Mouse (Mus musculus) midbrain, embryonic 16.5 days (tissue): Measurements from ENCODE around the gene Kcnmb1. TPM values are rescaled to one million over a fixed set of nuclear protein-coding genes. Genes with fewer than 3 reads are reported as not detected.
A peak's percentile ranks its signal among the peaks of the same experiment; 100 is the strongest.

ENCODE experiments used
- ATAC-seq: fragments of 200-750 bp; cut with Nextera tagmentation; 2 replicates; pipeline ENCODE4 v1.8.0; 2017; ENCODE audit warnings: moderate TSS enrichment
- H3K27ac ChIP-seq: fragments of 300-500 bp; sonication (generic); 2 replicates; pipeline ENCODE4 v1.5.1; 2014; ENCODE audit warnings: mild to moderate bottlenecking, low read length, mixed read lengths
- H3K27me3 ChIP-seq: fragments of 300-500 bp; sonication (generic); 2 replicates; pipeline ENCODE4 v1.6.1; 2014; ENCODE audit warnings: low read depth, low read length, mixed read lengths; ENCODE audit not compliant: control insufficient read depth, insufficient read depth
- H3K36me3 ChIP-seq: fragments of 300-500 bp; sonication (generic); 2 replicates; pipeline ENCODE4 v1.6.1; 2014; ENCODE audit warnings: mild to moderate bottlenecking, low read length, moderate library complexity, mixed read lengths; ENCODE audit not compliant: control insufficient read depth, insufficient read depth
- H3K4me1 ChIP-seq: fragments of 300-500 bp; sonication (generic); 2 replicates; pipeline ENCODE4 v1.6.1; 2014; ENCODE audit warnings: mild to moderate bottlenecking, low read length, mixed read lengths; ENCODE audit not compliant: control insufficient read depth, insufficient read depth
- H3K4me2 ChIP-seq: fragments of 300-500 bp; sonication (generic); 2 replicates; pipeline ENCODE4 v1.6.1; 2014; ENCODE audit warnings: mild to moderate bottlenecking, low read length, mixed read lengths
- H3K4me3 ChIP-seq: fragments of 300-500 bp; sonication (generic); 2 replicates; pipeline ENCODE4 v1.5.1; 2014; ENCODE audit warnings: low read depth, mild to moderate bottlenecking, low read length, moderate library complexity, mixed read lengths
- H3K9ac ChIP-seq: fragments of 300-500 bp; sonication (generic); 2 replicates; pipeline ENCODE4 v1.6.1; 2014; ENCODE audit warnings: low read depth, low read length, mixed read lengths
- H3K9me3 ChIP-seq: fragments of 300-500 bp; sonication (generic); replicated peaks from 2 replicates; pipeline ENCODE4 v1.6.1; 2014; ENCODE audit warnings: mild to moderate bottlenecking, low read length, mixed read lengths; ENCODE audit not compliant: control insufficient read depth, poor library complexity, severe bottlenecking
- WGBS: fragments of 180-500 bp; shearing (Covaris S2); extraction: QIAGEN DNeasy Blood & Tissue Kit; methylation state at CpG from one replicate; pipeline ENCODE4 v1.1.7; 2014; 5-methylcytosine and 5-hydroxymethylcytosine counted together
- polyA plus RNA-seq: library from polyadenylated mRNA; unstranded; fragments of >200 nt; fragmentation: Nextera tagmentation; extraction: Ambion mirVana; gene quantifications from 2 replicates; pipeline ENCODE4 v1.2.1, GENCODE M21; 2015

Kcnmb1 gene
- polyA plus RNA-seq, 1 experiment from 2014 or later, result 0.20 TPM

GRCm38 (mm10) chr11:33938561-33939274 lies 24.1 kb upstream of the Kcnmb1 start:
- H3K27ac ChIP-seq, result no peak overlapping the region
- WGBS, result 40% methylated on average over 7 of the region's 7 CpGs
- no peaks in the 10 kb centered on the region for H3K36me3 ChIP-seq
- no peaks in the 10 kb centered on the region for H3K9me3 ChIP-seq
- no peak overlapping the region for H3K4me2 ChIP-seq
- no peaks in the 10 kb centered on the region for H3K27me3 ChIP-seq
- peak; percentile 14; the same call in 1 of the 2 replicates for ATAC-seq
- H3K4me1 ChIP-seq, result no peaks in the 10 kb centered on the region
- H3K9ac ChIP-seq, result no peak overlapping the region; the same call in 1 of the 2 replicates
- no peak overlapping the region for H3K4me3 ChIP-seq

- H3K27ac ChIP-seq, result no peak overlapping the region
- H3K4me3 ChIP-seq, result no peak overlapping the region
- no peak overlapping the region for H3K9ac ChIP-seq
- ATAC-seq, result no peak
- no peaks in the 10 kb centered on the region for H3K36me3 ChIP-seq
- no peaks in the 10 kb centered on the region for H3K27me3 ChIP-seq
- whole genome bisulfite sequencing, result 89% methylated on average over 4 of the region's 4 CpGs
- no peaks in the 10 kb centered on the region for H3K4me1 ChIP-seq
- H3K9me3 ChIP-seq, result no peaks in the 10 kb centered on the region
- H3K4me2 ChIP-seq, result no peak overlapping the region
Observed at GRCm38 (mm10) chr11:33939456-33940113, 23.2 kb upstream of the Kcnmb1 start.

- no peak overlapping the region for H3K9ac ChIP-seq
Observed at GRCm38 (mm10) chr11:33943565-33943964, 19.2 kb upstream of the Kcnmb1 start.

GRCm38 (mm10) chr11:33944067-33944785 lies 18.6 kb upstream of the Kcnmb1 start:
- H3K4me2 ChIP-seq, result no peak overlapping the region
- no peak overlapping the region for H3K27ac ChIP-seq
- WGBS, result 70% methylated on average over 4 of the region's 4 CpGs
- H3K9ac ChIP-seq, result no peak overlapping the region
- no peaks in the 10 kb centered on the region for H3K9me3 ChIP-seq
- ATAC-seq, result no peak
- H3K4me1 ChIP-seq, result no peaks in the 10 kb centered on the region
- no peak overlapping the region for H3K4me3 ChIP-seq
- H3K36me3 ChIP-seq, result no peaks in the 10 kb centered on the region
- H3K27me3 ChIP-seq, result no peaks in the 10 kb centered on the region

More at GRCm38 (mm10) chr11:33943565-33943964, 19.2 kb upstream of the Kcnmb1 start:
- Histone ChIP-seq H3K36me3 (no peaks in the 10 kb centered on the region), H3K9me3 (no peaks in the 10 kb centered on the region), H3K4me1 (no peaks in the 10 kb centered on the region), H3K4me3 (no peak overlapping the region), H3K27me3 (no peaks in the 10 kb centered on the region), H3K4me2 (no peak overlapping the region), H3K27ac (no peak overlapping the region)
- 63% methylated on average over 1 of the region's 1 CpGs for WGBS
- no peak for ATAC-seq

GRCm38 (mm10) chr11:33944786-33945328 lies 18.0 kb upstream of the Kcnmb1 start:
- H3K4me1 ChIP-seq, result no peaks in the 10 kb centered on the region
- no peaks in the 10 kb centered on the region for H3K27me3 ChIP-seq
- H3K36me3 ChIP-seq, result no peaks in the 10 kb centered on the region
- H3K9me3 ChIP-seq, result no peaks in the 10 kb centered on the region
- no peak overlapping the region for H3K9ac ChIP-seq
- no peak overlapping the region for H3K4me3 ChIP-seq
- ATAC-seq, result no peak
- H3K27ac ChIP-seq, result no peak overlapping the region
- H3K4me2 ChIP-seq, result no peak overlapping the region
- 88% methylated on average over 9 of the region's 9 CpGs for WGBS

- Histone ChIP-seq H3K4me3 (no peak overlapping the region), H3K36me3 (no peaks in the 10 kb centered on the region), H3K4me2 (no peak overlapping the region), H3K9me3 (no peaks in the 10 kb centered on the region), H3K4me1 (no peaks in the 10 kb centered on the region; the same call in 1 of the 2 replicates), H3K27ac (no peak overlapping the region), H3K9ac (no peak overlapping the region), H3K27me3 (no peaks in the 10 kb centered on the region)
- no peak for ATAC-seq
- WGBS, result 86% methylated on average over 4 of the region's 4 CpGs
Observed at GRCm38 (mm10) chr11:33946501-33946900, 16.3 kb upstream of the Kcnmb1 start.

GRCm38 (mm10) chr11:33951155-33951554 lies 11.7 kb upstream of the Kcnmb1 start:
- ATAC-seq, result no peak
- Histone ChIP-seq H3K36me3 (no peaks in the 10 kb centered on the region), H3K9ac (no peak overlapping the region), H3K27me3 (no peaks in the 10 kb centered on the region), H3K9me3 (no peaks in the 10 kb centered on the region), H3K4me3 (no peak overlapping the region), H3K4me2 (no peak overlapping the region), H3K4me1 (no peaks in the 10 kb centered on the region; the same call in 1 of the 2 replicates), H3K27ac (no peak overlapping the region)
- 29% methylated on average over 5 of the region's 5 CpGs for WGBS

- Histone ChIP-seq H3K27me3 (no peaks in the 10 kb centered on the region), H3K36me3 (no peaks in the 10 kb centered on the region), H3K4me2 (no peak overlapping the region), H3K4me1 (no peaks in the 10 kb centered on the region; the same call in 1 of the 2 replicates), H3K4me3 (no peak overlapping the region), H3K9me3 (no peaks in the 10 kb centered on the region), H3K27ac (no peak overlapping the region), H3K9ac (no peak overlapping the region)
- ATAC-seq, result no peak
- 88% methylated on average over 8 of the region's 8 CpGs for WGBS
Observed at GRCm38 (mm10) chr11:33951684-33952625, 10.9 kb upstream of the Kcnmb1 start.
